Mouse (Mus musculus): ENCODE results near the gene Cdca4.

GRCm38 (mm10) chr12:112809641-112810040, 19.6 kb downstream of the Cdca4 start:
- no peak for TF ChIP-seq CTCF (conservative IDR thresholded peaks at IDR 0.05; ENCODE audit: insufficient read depth, insufficient read length, low read depth, low read length)
- TF ChIP-seq POLR2A (IDR thresholded peaks at IDR 0.05; ENCODE audit: low read depth, low read length): no peak
